Mouse (Mus musculus): ENCODE data around the gene Tuba3b. TPM values are rescaled to one million over a fixed set of nuclear protein-coding genes. Genes with fewer than 3 reads are reported as not detected.

Gene Tuba3b
- total RNA-seq, 2 experiments from 2014 or later, result not detected

- no peak for DNase-seq (ENCODE audit: low spot score in 2 of 2)
Observed at GRCm38 (mm10) chr6:145664208-145664607, 48.7 kb downstream of the Tuba3b start.

- DNase-seq (ENCODE audit: low spot score in 2 of 2), result no peak
Observed at GRCm38 (mm10) chr6:145665751-145666150, 50.2 kb downstream of the Tuba3b start.

- DNase-seq (ENCODE audit: low spot score in 2 of 2), result no peak
Observed at GRCm38 (mm10) chr6:145667654-145668053, 52.1 kb downstream of the Tuba3b start.

- DNase-seq (ENCODE audit: low spot score in 2 of 2), result no peak
Observed at GRCm38 (mm10) chr6:145669596-145670071, 54.1 kb downstream of the Tuba3b start.

Other genes starting within 250 kb of the Tuba3b start
- under 1 TPM; 0.51 to 0.66 TPM for gene Lmntd1, start 1.4 kb upstream of the Tuba3b start, total RNA-seq (2021)
- 10 to 100 TPM; 52.2 to 80.0 TPM for gene Rassf8, start 131.0 kb downstream of the Tuba3b start, total RNA-seq (2021)
- 10 to 100 TPM; 14.9 to 19.6 TPM for gene Bhlhe41, start 249.8 kb downstream of the Tuba3b start, total RNA-seq (2021)

Data from adrenal gland, adult 18-20 months (tissue).